Mouse (Mus musculus) ovary, postnatal 36 days (tissue): ENCODE results near the gene Wdr25.
A peak's percentile ranks its signal among the peaks of the same experiment; 100 is the strongest.

Source experiments
- DNase-seq: peaks from one replicate; pipeline ENCODE4 v3.0.0; 2022; ENCODE audit warnings: low spot score, mixed read lengths

Wdr25 gene

DNA sequence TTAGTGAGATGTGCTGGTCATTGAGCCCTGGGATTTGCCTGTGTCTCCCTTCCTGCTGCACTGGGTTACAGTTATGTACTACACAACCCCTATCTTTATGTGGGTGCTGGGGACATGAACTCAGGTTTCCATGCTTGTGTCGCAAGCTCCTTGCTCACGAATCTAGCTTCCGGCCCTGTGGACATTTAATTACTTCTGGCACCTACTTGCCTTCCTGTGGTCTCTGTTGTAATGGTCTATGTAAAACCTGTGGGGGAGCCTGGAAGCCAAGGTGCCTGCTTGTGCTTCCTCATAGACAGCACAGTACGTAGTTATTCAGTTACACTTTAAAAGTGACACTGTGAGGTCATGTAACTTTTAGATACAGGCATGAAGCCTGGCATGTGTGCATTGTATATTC, 44.1 kb downstream of the Wdr25 start:
- DNase-seq = no peak

- DNase-seq = no peak
Observed at GRCm38 (mm10) chr12:108938844-108939243, 45.4 kb downstream of the Wdr25 start.

DNA sequence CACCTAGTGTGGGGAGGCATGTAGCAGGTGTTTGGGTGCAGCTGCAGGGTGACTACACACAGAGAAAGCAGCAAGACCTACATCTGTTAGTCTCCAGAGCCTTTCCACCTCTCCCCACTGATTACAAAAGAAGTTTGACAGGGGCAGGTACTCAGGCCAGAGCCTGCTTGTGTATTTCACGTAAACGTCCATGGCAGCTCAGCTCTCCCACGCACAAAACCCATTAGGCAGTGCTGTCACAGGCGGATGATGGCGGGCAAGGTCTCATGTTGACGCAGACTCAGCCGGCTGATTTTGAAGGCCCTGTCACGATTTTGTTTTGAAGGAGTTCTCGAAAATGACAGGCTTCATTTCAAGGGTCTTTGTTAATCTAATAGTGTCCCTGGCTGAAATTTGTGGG, 45.9 kb downstream of the Wdr25 start:
- no peak for DNase-seq

DNA sequence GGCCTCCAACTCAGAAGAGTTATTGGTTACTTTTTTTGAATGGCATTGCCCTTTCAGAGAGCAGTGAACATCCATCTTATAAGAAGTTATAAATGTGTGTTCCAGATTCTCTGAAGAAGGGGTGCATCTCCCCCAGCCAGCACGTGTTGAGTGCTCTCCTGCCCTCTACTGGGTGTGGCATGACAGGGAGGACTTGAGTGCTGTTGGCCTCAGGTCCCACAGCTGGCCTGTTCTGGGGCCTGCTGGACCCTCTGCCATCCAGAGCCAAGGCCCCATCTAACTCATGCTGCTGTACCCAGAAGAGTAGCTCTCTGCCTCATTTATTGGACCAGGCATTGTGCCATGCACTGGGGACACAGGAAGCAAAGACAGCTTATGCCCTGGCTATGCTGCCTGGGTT, 46.8 kb downstream of the Wdr25 start:
- DNase-seq = no peak

DNA sequence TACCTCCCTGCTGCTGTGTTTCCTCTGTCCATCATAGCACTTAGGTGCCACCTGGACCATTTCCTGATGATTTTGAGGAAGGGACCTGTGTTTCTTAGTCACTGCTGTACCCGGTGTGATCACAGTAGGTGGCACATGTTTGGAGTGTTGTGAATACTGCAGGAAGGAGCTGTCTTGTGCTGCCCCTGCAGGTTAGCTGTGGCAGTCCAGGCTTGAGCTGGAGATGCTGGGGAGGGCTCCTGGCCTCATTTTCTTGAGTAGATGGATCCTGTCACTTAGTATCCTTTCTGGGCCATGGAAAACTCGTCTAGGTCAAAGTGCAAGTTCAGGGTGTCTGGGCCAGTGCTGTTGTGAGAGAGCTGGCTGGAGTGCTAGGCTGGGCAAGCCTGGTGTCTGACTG, 47.9 kb downstream of the Wdr25 start:
- DNase-seq = no peak

GRCm38 (mm10) chr12:108942203-108942923, 48.9 kb downstream of the Wdr25 start:
- no peak for DNase-seq

DNA sequence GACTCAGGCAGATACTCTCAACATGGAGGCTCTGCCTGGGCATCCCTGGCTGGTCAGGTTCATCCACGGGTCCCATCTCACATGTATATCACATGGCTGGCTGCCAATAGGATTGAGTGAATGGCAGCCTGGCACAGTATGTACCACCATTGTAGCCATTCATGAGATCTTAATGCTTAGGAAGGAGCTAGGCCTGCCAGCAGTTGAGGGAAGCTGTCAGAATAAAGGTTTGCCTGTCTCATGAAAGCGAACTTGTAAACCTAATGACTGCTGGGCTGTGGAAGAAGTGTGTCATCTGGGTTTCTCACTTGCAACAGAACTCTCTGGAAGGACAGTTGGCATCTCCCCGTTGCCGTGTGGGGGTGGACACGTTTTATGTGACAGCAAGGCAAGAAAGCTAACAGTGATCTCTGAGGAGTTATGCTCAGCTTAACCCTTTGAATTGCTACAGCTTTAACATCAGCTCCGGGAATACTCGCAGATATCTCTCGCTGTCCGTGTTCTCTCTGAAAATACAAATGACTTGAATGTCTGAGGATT, 59.6 kb downstream of the Wdr25 start:
- DNase-seq = no peak

- DNase-seq = peak; percentile 26
Observed at GRCm38 (mm10) chr12:108953838-108954237, 60.4 kb downstream of the Wdr25 start.

GRCm38 (mm10) chr12:108954456-108954855, 61.0 kb downstream of the Wdr25 start:
- DNase-seq = no peak

GRCm38 (mm10) chr12:108958483-108958882, 65.1 kb downstream of the Wdr25 start:
- DNase-seq = no peak

DNA sequence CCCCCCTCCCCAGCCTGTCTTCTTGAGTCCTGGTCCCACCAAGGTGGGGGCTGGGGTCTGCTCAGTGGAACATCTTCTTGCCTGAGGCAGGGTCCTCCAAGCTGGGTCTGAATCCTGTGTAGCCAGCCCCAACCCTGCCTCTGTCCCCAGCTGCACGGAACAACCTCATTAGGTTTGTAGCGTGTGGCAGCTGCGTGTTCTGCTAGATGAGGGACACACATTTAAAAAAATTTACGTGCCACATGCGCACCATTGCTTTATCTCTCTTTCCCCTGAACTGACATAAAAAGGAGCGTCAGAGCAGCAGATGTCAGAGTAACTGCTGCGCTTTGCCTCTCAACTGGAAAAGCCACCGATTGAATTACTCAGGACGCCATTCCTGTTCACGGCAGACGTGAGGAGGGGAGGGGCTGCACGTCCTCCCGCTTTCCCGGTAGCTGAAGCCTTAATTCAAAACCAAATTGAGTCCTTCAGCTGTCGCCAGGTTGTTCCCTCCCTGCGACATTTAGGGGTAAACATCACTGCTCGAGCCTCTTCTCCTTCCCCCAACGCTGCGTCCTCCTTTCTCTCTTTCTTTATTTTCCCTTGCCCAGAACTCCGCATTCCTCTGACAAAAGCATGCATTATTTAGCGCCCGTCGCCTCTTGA, 65.7 kb downstream of the Wdr25 start:
- DNase-seq = no peak

- no peak for DNase-seq
Observed at GRCm38 (mm10) chr12:108959639-108960219, 66.3 kb downstream of the Wdr25 start.

- peak; percentile 47 for DNase-seq
Observed at GRCm38 (mm10) chr12:108960225-108960624, 66.8 kb downstream of the Wdr25 start.

DNA sequence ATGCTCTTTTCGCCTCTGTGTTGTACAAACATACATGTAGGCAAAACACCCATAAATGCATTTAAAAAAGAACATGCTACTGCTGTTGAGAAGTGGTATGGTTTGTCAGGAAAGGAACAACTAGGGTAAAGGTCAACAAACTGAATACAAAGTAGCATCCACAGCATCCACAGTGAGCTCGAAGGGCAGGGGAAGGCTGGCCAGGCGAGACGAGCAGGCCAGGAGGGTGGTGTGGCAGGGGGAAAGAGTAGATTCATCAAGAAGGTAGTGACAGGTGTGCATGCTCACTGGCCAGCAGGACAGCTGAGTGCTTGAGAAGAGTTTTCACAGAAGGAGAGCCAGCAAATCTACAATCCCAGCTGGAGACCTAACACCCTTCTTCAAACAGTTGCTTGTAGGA, 74.2 kb downstream of the Wdr25 start:
- DNase-seq = no peak

- no peak for DNase-seq
Observed at GRCm38 (mm10) chr12:108968031-108968430, 74.6 kb downstream of the Wdr25 start.

DNA sequence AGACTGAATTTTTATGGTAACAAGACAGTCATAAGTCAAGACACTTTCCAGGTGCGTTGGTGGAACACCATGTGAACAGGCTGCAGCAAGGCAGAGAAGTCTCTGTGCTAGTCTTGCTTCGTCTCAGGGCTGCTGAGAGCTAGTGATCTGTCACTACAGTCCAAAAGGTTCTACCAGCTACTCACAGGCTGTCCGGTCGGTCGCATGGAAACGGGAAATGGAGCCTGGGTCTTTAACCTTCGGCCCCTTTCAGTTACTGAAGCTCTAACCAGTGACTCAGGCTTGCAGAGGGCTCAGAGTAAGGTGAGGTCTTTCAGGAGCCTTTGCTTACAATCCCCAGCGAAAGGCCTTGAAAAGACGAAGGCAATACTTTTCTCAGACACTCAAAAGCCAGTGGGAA, 78.0 kb downstream of the Wdr25 start:
- DNase-seq = no peak

DNA sequence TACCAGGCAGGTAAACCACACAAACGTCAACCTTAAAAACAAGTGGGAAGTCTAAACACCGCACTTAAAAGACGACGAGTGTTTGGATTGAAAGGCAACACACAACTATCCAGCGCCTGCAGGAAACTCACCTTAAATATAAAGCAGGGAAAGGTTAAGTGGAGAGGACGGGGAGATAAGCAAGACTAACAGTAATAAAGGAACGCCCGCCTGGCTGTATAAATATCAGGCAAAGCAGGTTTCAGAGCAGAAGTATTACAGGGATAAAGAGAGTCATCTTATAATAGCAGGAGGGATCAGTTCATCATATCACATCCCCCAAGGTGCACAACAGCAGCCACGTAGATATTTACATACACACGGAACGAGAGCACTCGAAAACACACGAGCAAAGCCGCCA, 78.8 kb downstream of the Wdr25 start:
- no peak for DNase-seq

DNA sequence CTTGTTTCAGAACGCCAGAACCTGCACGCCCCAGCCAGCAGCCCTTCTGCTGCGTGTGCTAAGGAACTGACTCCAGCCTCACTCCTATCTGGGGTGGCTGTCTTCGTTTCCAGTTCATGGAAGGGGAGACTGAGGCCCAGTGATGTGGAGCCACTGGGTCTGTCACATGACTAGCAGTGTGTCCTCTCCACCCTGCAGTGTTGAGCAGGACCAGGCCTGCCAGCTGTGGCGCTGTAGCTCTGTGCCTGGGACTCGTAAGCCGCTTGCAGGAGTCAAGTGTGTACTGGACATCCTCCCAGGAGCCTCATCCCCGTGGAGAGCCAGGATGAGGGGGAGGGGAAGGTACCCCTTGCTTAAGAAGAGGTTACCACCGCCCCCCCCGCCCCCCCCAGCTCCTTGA, 86.5 kb downstream of the Wdr25 start:
- no peak for DNase-seq

DNA sequence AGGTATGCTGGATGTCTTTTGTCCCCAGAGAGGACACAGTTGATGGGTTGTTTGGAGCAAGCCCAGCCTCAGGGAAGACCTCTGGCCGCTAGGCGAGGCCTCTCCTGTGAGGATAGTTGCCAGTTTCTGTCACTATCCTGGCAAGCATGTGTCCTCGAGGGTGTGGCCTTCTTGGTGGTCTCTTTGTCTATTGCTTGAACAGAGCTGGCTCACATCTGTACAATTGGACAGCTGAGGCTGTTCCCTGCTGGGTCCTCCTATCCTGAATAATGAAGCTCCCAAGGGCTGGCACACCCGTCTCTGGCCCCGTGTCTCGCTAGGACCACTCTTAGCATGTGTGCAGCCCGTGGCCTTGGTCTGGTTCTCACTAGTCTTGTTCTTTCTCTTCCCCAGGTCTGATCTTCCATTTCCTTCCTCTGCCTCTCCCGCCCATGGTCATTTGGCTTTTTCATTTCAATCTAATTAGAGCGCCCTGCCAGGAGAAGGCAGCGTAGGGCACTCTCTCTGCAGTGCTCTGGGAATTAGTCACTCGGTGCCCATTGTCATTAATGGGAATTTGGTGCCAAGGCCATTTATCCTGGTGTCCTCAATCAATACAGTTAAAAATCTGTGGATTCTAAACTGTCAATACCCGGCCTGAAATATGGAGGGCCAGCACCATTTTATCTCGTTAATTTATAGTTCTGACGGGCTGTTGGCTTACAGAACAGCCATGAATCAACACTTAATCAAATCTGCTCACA, 88.7 kb downstream of the Wdr25 start:
- DNase-seq = no peak

DNA sequence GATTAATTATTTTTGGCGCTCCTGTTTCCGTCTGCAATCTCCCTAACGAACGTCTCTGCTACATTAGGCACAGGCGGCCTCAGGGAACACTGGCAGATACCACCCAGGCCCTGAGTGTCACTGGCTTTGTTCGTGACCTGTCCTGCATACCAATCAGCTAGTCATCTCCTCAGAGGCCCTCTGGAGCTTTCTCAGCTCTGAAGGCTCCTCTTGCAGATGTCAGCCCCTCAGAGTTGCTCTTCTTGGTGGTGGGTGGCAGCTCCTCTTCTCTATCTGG, 89.2 kb downstream of the Wdr25 start:
- DNase-seq = no peak

GRCm38 (mm10) chr12:108983496-108983895, 90.1 kb downstream of the Wdr25 start:
- no peak for DNase-seq

GRCm38 (mm10) chr12:108984471-108984870, 91.0 kb downstream of the Wdr25 start:
- no peak for DNase-seq

- DNase-seq = no peak
Observed at GRCm38 (mm10) chr12:108985025-108985424, 91.6 kb downstream of the Wdr25 start.
